Mouse (Mus musculus): ENCODE results near the gene Gm9639.

The Gm9639 gene

GRCm38 (mm10) chr10:77759582-77759981 lies 35.3 kb downstream of the Gm9639 start, which contains the start of gene Gm3233:
Gene Gm3233, minus strand, starts transcription at chr10:77759682.
- in situ Hi-C loops (cut with MboI; ENCODE audit: unreplicated experiment in 2 of 2): loop anchor here in 1 of 2 experiments (10.0 kb wide), 1 partner anchor 245 kb away; the partner anchor contains the start of gene Fam207a

DNA sequence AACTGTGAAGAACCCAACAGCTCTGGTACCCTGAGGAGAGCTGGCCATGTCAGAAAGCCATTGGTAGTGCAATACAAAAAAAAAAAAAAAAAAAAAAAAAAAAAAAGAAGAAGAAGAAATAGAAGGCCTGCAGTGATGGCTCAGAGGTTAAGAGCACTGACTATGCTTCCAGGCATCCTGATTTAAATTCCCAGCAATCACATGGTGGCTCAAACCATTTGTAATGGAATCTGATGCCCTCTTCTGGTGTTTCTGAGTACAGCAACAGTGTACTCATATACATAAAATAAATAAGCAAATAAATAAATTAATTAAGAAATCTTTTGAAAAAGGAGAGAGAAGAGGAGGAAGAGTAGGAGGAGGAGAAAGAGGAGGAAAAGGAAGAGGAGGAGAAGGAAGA lies 41.4 kb downstream of the Gm9639 start:
- in situ Hi-C loops (cut with MboI; ENCODE audit: unreplicated experiment in 2 of 2): loop anchor here in 1 of 2 experiments (10.0 kb wide), 1 partner anchor 239 kb away; the partner anchor contains the start of gene Fam207a

DNA sequence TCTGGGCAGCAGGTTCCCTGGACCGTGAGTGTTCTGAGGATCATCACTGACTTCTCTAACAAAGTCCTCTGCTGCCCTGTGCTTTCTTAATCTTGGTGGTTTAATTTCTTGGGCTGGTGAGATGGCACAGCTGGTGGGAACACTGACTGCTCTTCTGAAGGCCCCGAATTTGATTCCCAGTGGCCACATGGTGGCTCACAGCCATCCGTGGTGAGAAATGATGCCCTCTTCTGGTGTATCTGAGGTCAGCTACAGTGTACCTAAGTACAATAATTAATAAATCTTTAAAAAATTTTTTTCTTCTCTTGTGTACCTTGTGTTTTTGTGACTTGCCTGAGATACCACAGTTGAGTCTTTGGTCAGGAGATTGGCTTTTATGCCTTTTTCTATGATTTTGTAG lies 42.6 kb downstream of the Gm9639 start:
- in situ Hi-C loops (cut with MboI; ENCODE audit: unreplicated experiment in 2 of 2): loop anchor here in 1 of 2 experiments (10.0 kb wide), 1 partner anchor 238 kb away; the partner anchor contains the start of gene Fam207a

DNA sequence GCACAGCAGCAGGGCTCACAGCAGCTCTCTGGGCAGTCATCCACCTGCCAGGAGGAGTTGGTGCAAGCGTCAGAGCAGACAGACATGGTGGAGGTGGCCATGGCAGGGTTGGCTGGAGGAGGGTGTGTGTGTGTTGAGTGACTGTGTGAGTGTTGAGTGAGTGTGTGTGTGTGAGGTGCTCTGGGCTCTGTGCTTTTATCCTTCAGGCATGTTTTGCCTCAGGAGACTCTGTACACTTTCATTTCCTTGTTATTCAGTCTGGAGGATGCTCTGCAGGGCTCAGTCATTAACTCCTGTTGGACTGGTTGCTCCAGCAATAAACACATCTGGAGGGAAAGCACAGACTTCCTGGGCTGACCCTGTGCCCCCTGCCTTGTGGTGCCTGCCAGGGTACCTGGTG lies 43.6 kb downstream of the Gm9639 start, which contains the start of gene Gm9736:
Gene Gm9736 (minus strand): TSS at position 101 of the 400 bp plus-strand sequence.
- in situ Hi-C loops (cut with MboI; ENCODE audit: unreplicated experiment in 2 of 2): loop anchor here in 1 of 2 experiments (10.0 kb wide), 1 partner anchor 236 kb away; the partner anchor contains the start of gene Fam207a

DNA sequence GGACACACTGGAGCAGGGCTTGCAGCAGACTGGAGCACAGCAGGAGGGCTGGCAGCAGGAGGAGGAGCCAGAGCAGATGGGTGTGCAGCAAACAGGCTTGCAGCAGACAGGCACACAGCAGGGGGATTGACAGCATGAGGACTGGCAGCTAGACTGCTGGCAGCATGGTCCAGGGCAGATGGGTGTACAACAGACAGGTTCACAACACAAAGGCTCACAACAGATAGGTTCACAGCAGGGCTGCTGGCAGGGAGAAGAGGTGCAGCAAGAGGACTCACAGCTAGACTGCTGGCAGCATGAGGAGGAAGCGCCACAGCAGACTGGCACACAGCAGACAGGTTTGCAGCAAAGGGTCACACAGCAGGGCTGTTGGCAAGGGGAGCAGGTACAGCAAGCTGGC lies 44.2 kb downstream of the Gm9639 start:
- in situ Hi-C loops (cut with MboI; ENCODE audit: unreplicated experiment in 2 of 2): loop anchor here in 1 of 2 experiments (10.0 kb wide), 1 partner anchor 236 kb away; the partner anchor contains the start of gene Fam207a
